Mouse (Mus musculus) megakaryocyte, embryonic 14.5 days (primary cell): ENCODE data around the gene Ncoa6.

Source experiments
- FLI1 ChIP-seq: IDR thresholded peaks from 2 replicates; pipeline ENCODE4 v1.6.1; 2012; ENCODE audit warnings: low read length, inconsistent platforms, mixed read lengths
- GATA1 ChIP-seq: IDR thresholded peaks from 3 replicates; pipeline ENCODE4 v1.6.1; 2012; ENCODE audit warnings: mixed read lengths, low read length, inconsistent platforms, borderline replicate concordance

GRCm38 (mm10) chr2:155386534-155386899 is 87.2 kb downstream of the Ncoa6 start:
- TF ChIP-seq GATA1 (no peak), FLI1 (no peak)
